ENCODE assay signal across 24 mouse cellular contexts in the genomic region with DNA sequence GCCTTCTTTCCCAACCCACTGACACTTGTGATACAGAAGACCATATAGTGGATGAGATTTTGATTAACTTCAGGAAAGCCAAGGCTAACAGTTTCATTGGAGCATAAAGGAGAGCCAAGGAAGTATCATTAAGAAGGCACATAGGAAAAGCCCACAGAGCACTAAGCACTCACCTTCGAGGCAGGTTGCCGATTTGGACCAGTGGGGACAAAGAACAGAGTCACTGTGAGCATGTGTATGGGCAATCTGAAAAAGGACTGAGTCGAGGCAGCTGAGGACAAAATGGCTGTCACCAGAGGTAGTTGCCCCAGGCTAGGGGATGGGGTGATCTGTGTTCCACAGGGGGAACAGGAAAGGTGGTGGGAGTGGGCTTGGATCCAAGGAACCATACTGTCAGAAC. TPM values are rescaled to one million over a fixed set of nuclear protein-coding genes. Genes with fewer than 3 reads are reported as not detected.
A peak's percentile ranks its signal among the peaks of the same experiment; 100 is the strongest.
DNase-seq lines count a peak whose midpoint lies in the region; ATAC-seq and TF ChIP-seq lines count a peak whose summit lies in the region.
"Had no signal": no experiment of that assay in that cellular context is flagged by ENCODE, and none has a peak within 500 bp of the region (broad histone marks: within the 10 kb centered on the region; RNA-seq: fewer than 3 reads in every experiment).

No protein-coding gene starts in this region.

- WGBS in heart, embryonic 10.5 days = 91% methylated on average over 3 of the region's 3 CpGs
- 84% methylated on average over 3 of the region's 3 CpGs for WGBS in lung, embryonic 14.5 days
- WGBS in stomach, embryonic 15.5 days = 82% methylated on average over 3 of the region's 3 CpGs

- H3K27ac ChIP-seq in heart, embryonic 10.5 days = peak overlapping the region; percentile 79
- H3K27ac ChIP-seq in lung, embryonic 14.5 days (ENCODE audit: low read depth) = peak overlapping the region; percentile 51
- peak overlapping the region; percentile 55 for H3K27ac ChIP-seq in stomach, embryonic 15.5 days
- no peak overlapping the region for H3K27ac ChIP-seq in gastrocnemius, adult 2 months
- H3K27ac ChIP-seq: forebrain, embryonic 12.5 days; hindbrain, embryonic 13.5 days; left cerebral cortex, adult 2 months; limb, embryonic 10.5 days; liver, embryonic 14.5 days; neural tube, embryonic 15.5 days had no signal

- no peak overlapping the region for H3K4me3 ChIP-seq in heart, embryonic 10.5 days
- H3K4me3 ChIP-seq in lung, embryonic 14.5 days (ENCODE audit: low read depth, low read length) = no peak overlapping the region
- no peak overlapping the region for H3K4me3 ChIP-seq in stomach, embryonic 15.5 days (replicated peaks)
- no peak overlapping the region for H3K4me3 ChIP-seq in gastrocnemius, adult 2 months
- H3K4me3 ChIP-seq: forebrain, embryonic 12.5 days; hindbrain, embryonic 13.5 days; left cerebral cortex, adult 2 months; limb, embryonic 10.5 days; neural tube, embryonic 15.5 days had no signal

- H3K27me3 ChIP-seq in heart, embryonic 10.5 days (ENCODE audit: insufficient read depth, poor library complexity, severe bottlenecking) = no peaks in the 10 kb centered on the region
- no peaks in the 10 kb centered on the region for H3K27me3 ChIP-seq in lung, embryonic 14.5 days (ENCODE audit: insufficient read depth, low read length)
- no peaks in the 10 kb centered on the region for H3K27me3 ChIP-seq in stomach, embryonic 15.5 days (replicated peaks)
- H3K27me3 ChIP-seq: forebrain, embryonic 12.5 days; hindbrain, embryonic 13.5 days; neural tube, embryonic 15.5 days; Patski had no signal

- no peaks in the 10 kb centered on the region for H3K9me3 ChIP-seq in heart, embryonic 10.5 days
- no peaks in the 10 kb centered on the region for H3K9me3 ChIP-seq in lung, embryonic 14.5 days (ENCODE audit: low read depth, low read length)
- no peaks in the 10 kb centered on the region for H3K9me3 ChIP-seq in stomach, embryonic 15.5 days
- H3K9me3 ChIP-seq: forebrain, embryonic 12.5 days; hindbrain, embryonic 13.5 days; limb, embryonic 10.5 days; neural tube, embryonic 15.5 days had no signal

- no peaks in the 10 kb centered on the region for H3K36me3 ChIP-seq in heart, embryonic 10.5 days
- H3K36me3 ChIP-seq in lung, embryonic 14.5 days (ENCODE audit: insufficient read depth) = no peaks in the 10 kb centered on the region
- H3K36me3 ChIP-seq in stomach, embryonic 15.5 days = no peaks in the 10 kb centered on the region
- H3K36me3 ChIP-seq: forebrain, embryonic 12.5 days; hindbrain, embryonic 13.5 days; limb, embryonic 10.5 days; neural tube, embryonic 15.5 days had no signal

- intact Hi-C loops in heart, postnatal 10 days (cut with DNase I) = no loop called here
- intact Hi-C loops in gastrocnemius, adult 2 months (cut with DNase I) = no loop called here

- no peak for DNase-seq in heart, embryonic 10.5 days (ENCODE audit: low spot score)
- DNase-seq in heart, postnatal 10 days = no peak
- DNase-seq in kidney, adult 9 months = peak; percentile 25
- no peak for DNase-seq in kidney, adult 18-20 months
- DNase-seq in lung, embryonic 14.5 days = no peak
- no peak for DNase-seq in lung, postnatal 4 days
- no peak for DNase-seq in gastrocnemius, adult 2 months
- DNase-seq: adrenal gland, adult 8-10 months; cerebellum, adult 9-11 months; layer of hippocampus, adult 9-11 months; lung, postnatal 36 days; spleen, adult 18-20 months; thymus, postnatal 14 days had no signal

- no peak overlapping the region for H3K4me2 ChIP-seq in lung, embryonic 14.5 days
- no peak overlapping the region for H3K4me2 ChIP-seq in stomach, embryonic 15.5 days
- H3K4me2 ChIP-seq: forebrain, embryonic 12.5 days; hindbrain, embryonic 13.5 days; neural tube, embryonic 15.5 days had no signal

- no peak overlapping the region for H3K9ac ChIP-seq in lung, embryonic 14.5 days
- no peak overlapping the region for H3K9ac ChIP-seq in stomach, embryonic 15.5 days
- H3K9ac ChIP-seq: forebrain, embryonic 12.5 days; hindbrain, embryonic 13.5 days; liver, embryonic 14.5 days; neural tube, embryonic 15.5 days had no signal

- H3K4me1 ChIP-seq in heart, embryonic 10.5 days = peaks cover 23% of the 10 kb centered on the region
- peaks cover 7% of the 10 kb centered on the region; the same call in 1 of the 2 replicates for H3K4me1 ChIP-seq in lung, embryonic 14.5 days (ENCODE audit: insufficient read depth)
- peaks cover 6% of the 10 kb centered on the region; the same call in 1 of the 2 replicates for H3K4me1 ChIP-seq in stomach, embryonic 15.5 days
- H3K4me1 ChIP-seq: forebrain, embryonic 12.5 days; hindbrain, embryonic 13.5 days; limb, embryonic 10.5 days; neural tube, embryonic 15.5 days had no signal

- no peak for TF ChIP-seq CTCF in lung, embryonic 14.5 days (IDR thresholded peaks at IDR 0.05; ENCODE audit: low read depth)
- no peak for TF ChIP-seq CTCF in gastrocnemius, adult 2 months (IDR thresholded peaks at IDR 0.05)

- ATAC-seq in lung, embryonic 14.5 days (ENCODE audit: insufficient read depth) = no peak
- no peak for ATAC-seq in stomach, embryonic 15.5 days (ENCODE audit: insufficient read depth, low FRiP score, low read depth)
- ATAC-seq: CD4-positive, CD25-positive, alpha-beta regulatory T cell, adult 4 months; inflammation-experienced regulatory T-cells, adult 6 months; midbrain, embryonic 16.5 days; Patski had no signal

RNA-seq across cellular contexts. Expression of a gene that starts 0.6 kb away (rescaled TPM):
- polyA plus RNA-seq in heart, embryonic 10.5 days (2016; fragmentation: Nextera tagmentation; extraction: Ambion mirVana) = 34.5 and 42.8 TPM in 2 replicates
- 10 to 100 TPM; 11.0 to 11.9 TPM for total RNA-seq in heart, postnatal 10 days (2021)
- 13.1 and 13.4 TPM in 2 replicates for polyA plus RNA-seq in lung, embryonic 14.5 days (2014; fragmentation: Nextera tagmentation; extraction: Ambion mirVana)
- polyA plus RNA-seq in stomach, embryonic 15.5 days (2015; fragmentation: Nextera tagmentation; extraction: Ambion mirVana) = 48.5 and 57.0 TPM in 2 replicates
- total RNA-seq in gastrocnemius, adult 2 months (2021) = under 1 TPM; 0.61 to 0.81 TPM
